Mouse (Mus musculus) kidney, embryonic 15.5 days (tissue): Measurements from ENCODE around the gene Ptpn5. TPM values are rescaled to one million over a fixed set of nuclear protein-coding genes. Genes with fewer than 3 reads are reported as not detected.

Source experiments
- ATAC-seq: fragments of 200-750 bp; cut with Nextera tagmentation; replicated peaks from 2 replicates; pipeline ENCODE4 v1.8.0; 2017; ENCODE audit warnings: moderate TSS enrichment; ENCODE audit not compliant: low FRiP score
- H3K27ac ChIP-seq: fragments of 300-500 bp; sonication (generic); 2 replicates; pipeline ENCODE4 v1.5.1; 2015; ENCODE audit warnings: mild to moderate bottlenecking, inconsistent platforms
- H3K27me3 ChIP-seq: fragments of 300-500 bp; sonication (generic); 2 replicates; pipeline ENCODE4 v1.6.1; 2015; ENCODE audit warnings: inconsistent platforms
- H3K36me3 ChIP-seq: fragments of 300-500 bp; sonication (generic); 2 replicates; pipeline ENCODE4 v1.6.1; 2015; ENCODE audit warnings: inconsistent platforms
- H3K4me1 ChIP-seq: fragments of 300-500 bp; sonication (generic); 2 replicates; pipeline ENCODE4 v1.6.1; 2015; ENCODE audit warnings: inconsistent platforms
- H3K4me2 ChIP-seq: fragments of 300-500 bp; sonication (generic); 2 replicates; pipeline ENCODE4 v1.6.1; 2015; ENCODE audit warnings: moderate library complexity, mild to moderate bottlenecking, inconsistent platforms
- H3K4me3 ChIP-seq: fragments of 300-500 bp; sonication (generic); replicated peaks from 2 replicates; pipeline ENCODE4 v1.5.1; 2015; ENCODE audit warnings: mild to moderate bottlenecking, inconsistent platforms
- H3K9ac ChIP-seq: fragments of 300-500 bp; sonication (generic); 2 replicates; pipeline ENCODE4 v1.6.1; 2015; ENCODE audit warnings: mild to moderate bottlenecking, inconsistent platforms
- H3K9me3 ChIP-seq: fragments of 300-500 bp; sonication (generic); replicated peaks from 2 replicates; pipeline ENCODE4 v1.6.1; 2016; ENCODE audit warnings: inconsistent platforms
- WGBS: fragments of 180-500 bp; shearing (Covaris S2); methylation state at CpG from one replicate; pipeline ENCODE4 v1.1.7; 2015; ENCODE audit warnings: mixed read lengths; 5-methylcytosine and 5-hydroxymethylcytosine counted together
- polyA plus RNA-seq: library from polyadenylated mRNA; unstranded; fragments of >200 nt; fragmentation: Nextera tagmentation; extraction: Ambion mirVana; gene quantifications from 2 replicates; pipeline ENCODE4 v1.2.1, GENCODE M21; 2015

The Ptpn5 gene
- polyA plus RNA-seq, 1 experiment from 2014 or later: 0.92 TPM

DNA sequence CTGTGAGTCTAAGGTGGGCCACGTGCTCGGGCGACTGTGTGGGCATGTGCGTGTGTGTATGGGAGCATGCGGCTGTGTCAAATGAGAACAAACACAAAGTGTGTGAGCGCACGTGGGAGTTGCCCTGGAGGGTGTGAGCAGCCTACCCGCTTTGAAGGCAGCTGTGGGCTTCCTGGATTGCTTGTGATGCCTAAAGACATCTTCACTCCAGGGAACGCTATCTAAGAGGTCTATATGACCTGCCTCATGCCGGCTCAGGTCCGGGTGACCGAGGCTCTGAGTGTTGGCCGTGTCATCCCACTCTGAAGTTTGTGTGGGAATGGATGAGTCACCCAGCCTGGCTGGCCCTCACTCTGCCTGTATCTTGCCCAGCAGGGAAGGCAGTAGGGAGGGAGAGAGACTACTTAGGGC is 24.7 kb downstream of the Ptpn5 start:
- H3K27ac ChIP-seq: no peak overlapping the region
- no peaks in the 10 kb centered on the region for H3K36me3 ChIP-seq
- no peaks in the 10 kb centered on the region for H3K4me1 ChIP-seq
- WGBS: 74% methylated on average over 13 of the region's 13 CpGs
- no peak overlapping the region for H3K4me3 ChIP-seq
- ATAC-seq: no peak
- H3K9me3 ChIP-seq: no peaks in the 10 kb centered on the region
- H3K4me2 ChIP-seq: no peak overlapping the region
- no peak overlapping the region for H3K9ac ChIP-seq
- H3K27me3 ChIP-seq: no peaks in the 10 kb centered on the region

DNA sequence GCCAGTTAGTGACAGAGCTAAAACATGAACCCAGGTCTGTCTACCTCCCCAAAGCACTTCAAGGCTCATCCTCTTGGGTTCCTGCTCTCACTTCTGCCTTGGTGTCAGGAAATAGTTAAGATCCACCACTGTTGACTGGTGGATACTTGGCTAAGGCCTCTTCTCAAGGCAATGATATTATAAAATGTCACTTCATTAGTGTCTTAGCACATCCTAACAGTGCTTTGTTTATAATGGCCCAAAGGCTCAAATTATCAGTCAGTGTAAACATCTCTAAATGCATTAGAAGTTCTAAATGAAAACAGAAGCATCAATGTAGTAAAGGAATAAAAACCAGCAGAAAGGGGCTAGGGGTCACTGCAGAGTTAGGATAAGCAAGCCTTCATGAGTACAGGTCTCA is 26.5 kb downstream of the Ptpn5 start:
- H3K36me3 ChIP-seq: no peaks in the 10 kb centered on the region
- no peak overlapping the region for H3K4me3 ChIP-seq
- H3K4me2 ChIP-seq: no peak overlapping the region
- no peak overlapping the region for H3K9ac ChIP-seq
- H3K4me1 ChIP-seq: no peaks in the 10 kb centered on the region
- H3K27ac ChIP-seq: no peak overlapping the region
- no peaks in the 10 kb centered on the region for H3K9me3 ChIP-seq
- ATAC-seq: no peak
- no peaks in the 10 kb centered on the region for H3K27me3 ChIP-seq

DNA sequence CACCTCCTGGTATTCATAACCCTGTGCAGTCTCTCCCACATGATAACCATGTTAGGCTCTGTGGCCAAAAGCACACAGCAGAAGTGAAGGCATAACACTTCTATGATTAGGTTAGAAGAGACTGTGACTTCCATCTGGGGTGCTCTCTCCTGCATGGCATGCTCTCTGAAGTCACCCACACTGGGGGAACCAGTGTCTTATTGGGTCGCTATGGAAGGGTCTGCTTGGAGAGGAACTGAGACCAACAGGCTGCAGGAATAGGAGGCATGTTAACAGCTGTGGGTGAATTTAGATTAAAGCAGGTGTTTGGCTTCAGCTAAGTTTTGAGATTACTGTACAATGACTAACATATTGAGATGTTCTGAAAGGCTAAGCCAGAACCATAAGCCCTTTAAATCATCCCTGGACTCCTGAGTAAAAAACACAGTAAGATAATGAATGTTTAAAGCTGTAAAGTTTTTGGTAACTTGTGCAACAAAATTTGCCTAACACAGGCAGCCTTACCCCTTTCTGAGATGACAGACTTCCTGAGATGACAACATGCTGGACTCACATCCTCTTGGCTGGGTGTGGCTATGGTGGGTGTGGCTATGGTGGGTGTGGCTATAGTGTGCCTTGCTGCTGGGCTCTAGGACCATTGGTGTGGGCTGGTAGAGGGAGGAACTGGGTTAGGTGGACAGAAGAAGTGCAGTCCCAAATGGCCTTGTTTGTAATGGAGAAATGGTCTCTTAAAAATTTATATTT is 29.6 kb downstream of the Ptpn5 start:
- 86% methylated on average over 1 of the region's 1 CpGs for WGBS
- H3K9ac ChIP-seq: no peak overlapping the region

DNA sequence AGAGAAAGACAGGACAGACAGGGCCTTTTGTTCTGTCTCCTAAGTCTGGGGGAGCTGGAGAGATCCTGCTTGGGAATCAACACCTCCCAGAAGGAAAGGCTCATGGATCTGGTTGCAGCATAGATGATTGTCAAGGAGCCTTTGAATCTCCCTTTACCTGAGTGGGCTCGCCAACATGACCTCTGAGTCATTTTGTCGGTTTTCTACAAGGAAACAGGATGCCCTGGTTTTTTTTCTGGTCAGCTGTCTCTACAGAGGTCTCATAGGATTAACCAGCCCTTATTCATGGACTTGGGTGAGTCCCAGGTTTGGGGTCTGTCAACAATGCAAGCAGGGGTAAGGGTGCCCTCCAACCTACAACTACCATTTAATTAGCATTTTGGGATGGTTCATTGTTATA is 30.5 kb downstream of the Ptpn5 start:
- Histone ChIP-seq H3K27me3 (no peaks in the 10 kb centered on the region), H3K9me3 (no peaks in the 10 kb centered on the region), H3K4me2 (no peak overlapping the region), H3K4me1 (no peaks in the 10 kb centered on the region), H3K9ac (no peak overlapping the region), H3K4me3 (no peak overlapping the region), H3K27ac (no peak overlapping the region), H3K36me3 (no peaks in the 10 kb centered on the region)
- ATAC-seq: no peak
- 38% methylated on average over 2 of the region's 2 CpGs for WGBS

More for the DNA sequence above, 29.6 kb downstream of the Ptpn5 start:
- Histone ChIP-seq H3K27me3 (no peaks in the 10 kb centered on the region), H3K4me2 (no peak overlapping the region), H3K4me3 (no peak overlapping the region), H3K27ac (no peak overlapping the region), H3K4me1 (no peaks in the 10 kb centered on the region), H3K9me3 (no peaks in the 10 kb centered on the region), H3K36me3 (no peaks in the 10 kb centered on the region)
- ATAC-seq: no peak

DNA sequence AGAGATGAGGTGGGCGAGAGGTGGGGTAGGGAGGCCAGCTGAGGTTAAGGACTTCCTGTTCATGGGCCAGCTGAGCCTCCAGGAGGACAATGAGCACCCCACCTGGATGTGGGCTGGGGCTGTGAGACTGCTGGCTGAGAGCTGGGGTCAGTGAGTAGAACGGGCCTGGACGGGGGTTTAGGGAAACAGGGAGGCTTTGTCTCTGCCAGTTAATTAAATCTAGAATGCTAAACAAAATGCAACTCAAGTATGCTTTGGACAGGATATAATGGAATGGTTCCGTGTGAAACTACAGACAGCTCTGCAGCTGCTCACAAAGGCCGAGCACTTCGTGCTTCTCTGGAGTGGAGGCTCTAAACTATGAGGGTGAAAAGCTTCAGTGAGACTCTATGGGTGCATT is 32.9 kb downstream of the Ptpn5 start:
- no peaks in the 10 kb centered on the region for H3K9me3 ChIP-seq
- H3K4me1 ChIP-seq: no peaks in the 10 kb centered on the region
- H3K4me3 ChIP-seq: no peak overlapping the region
- no peak for ATAC-seq
- H3K9ac ChIP-seq: no peak overlapping the region
- H3K27me3 ChIP-seq: no peaks in the 10 kb centered on the region
- H3K36me3 ChIP-seq: no peaks in the 10 kb centered on the region
- 68% methylated on average over 6 of the region's 6 CpGs for WGBS
- H3K4me2 ChIP-seq: no peak overlapping the region
- no peak overlapping the region for H3K27ac ChIP-seq

DNA sequence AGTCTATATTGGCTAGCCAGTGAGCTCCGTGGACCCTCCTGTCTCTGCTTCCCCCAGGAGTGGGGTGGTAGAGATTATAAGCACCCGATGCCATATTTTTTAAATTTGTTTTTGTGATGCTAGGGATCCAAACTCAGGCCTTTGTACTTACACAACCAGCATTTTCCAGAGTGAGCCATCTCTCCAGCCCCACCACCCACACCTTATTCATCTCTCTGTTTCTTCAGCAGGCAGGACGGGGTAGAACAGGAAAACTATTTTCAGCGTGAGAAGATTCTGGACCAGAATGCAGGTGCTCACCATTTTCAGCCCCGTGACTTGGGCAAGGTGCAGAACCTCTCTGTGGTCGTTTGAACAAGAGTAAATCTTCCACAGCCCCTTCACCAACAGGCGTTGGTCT is 34.2 kb downstream of the Ptpn5 start:
- H3K4me3 ChIP-seq: no peak overlapping the region
- 85% methylated on average over 7 of the region's 7 CpGs for WGBS
- no peaks in the 10 kb centered on the region for H3K27me3 ChIP-seq
- H3K27ac ChIP-seq: no peak overlapping the region
- ATAC-seq: no peak
- H3K9ac ChIP-seq: no peak overlapping the region
- no peaks in the 10 kb centered on the region for H3K9me3 ChIP-seq
- H3K4me1 ChIP-seq: no peaks in the 10 kb centered on the region
- H3K36me3 ChIP-seq: no peaks in the 10 kb centered on the region
- H3K4me2 ChIP-seq: no peak overlapping the region

DNA sequence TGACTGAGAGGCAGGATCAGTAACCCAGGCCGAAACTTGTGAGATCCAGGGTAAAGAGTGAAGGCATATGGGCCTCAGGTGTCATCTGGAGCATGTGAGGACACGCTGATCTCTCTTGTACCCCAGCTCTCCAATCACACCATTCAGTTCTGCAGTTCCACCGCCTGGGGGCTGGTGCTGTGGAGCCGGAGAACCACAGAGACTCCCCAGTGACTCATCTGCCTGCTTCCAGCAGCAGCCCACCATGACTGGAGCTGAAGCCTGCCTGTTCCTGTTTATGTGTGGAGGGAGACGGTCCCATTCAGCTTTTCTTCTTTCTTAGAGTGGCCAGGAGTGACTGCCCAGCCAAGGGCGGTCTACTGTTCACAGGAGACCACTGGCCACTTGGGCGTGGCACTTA is 35.4 kb downstream of the Ptpn5 start:
- H3K27ac ChIP-seq: no peak overlapping the region
- H3K9ac ChIP-seq: no peak overlapping the region
- H3K36me3 ChIP-seq: no peaks in the 10 kb centered on the region
- no peaks in the 10 kb centered on the region for H3K4me1 ChIP-seq
- H3K4me2 ChIP-seq: no peak overlapping the region
- 70% methylated on average over 7 of the region's 7 CpGs for WGBS
- no peak for ATAC-seq
- no peak overlapping the region for H3K4me3 ChIP-seq
- H3K9me3 ChIP-seq: no peaks in the 10 kb centered on the region
- no peaks in the 10 kb centered on the region for H3K27me3 ChIP-seq

DNA sequence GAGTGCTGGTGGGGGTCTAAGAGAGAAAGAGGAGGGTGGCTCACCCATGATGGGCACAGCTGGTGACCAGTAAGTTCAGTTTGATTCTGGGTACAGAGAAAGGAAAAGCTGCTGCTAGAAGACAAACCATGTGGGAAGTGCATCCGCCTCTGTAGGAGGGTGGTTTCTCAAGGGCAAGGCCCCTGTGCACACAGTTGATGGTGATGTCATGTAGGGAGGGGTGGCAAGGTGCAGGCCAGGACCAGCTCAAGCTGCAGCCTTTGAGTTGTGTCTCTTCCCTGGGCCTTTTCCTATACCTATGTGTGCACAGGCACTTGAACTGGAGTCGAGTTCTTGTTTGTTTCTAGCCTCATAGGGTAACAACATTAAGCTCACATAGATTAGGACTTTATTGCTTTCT is 38.5 kb downstream of the Ptpn5 start:
- no peaks in the 10 kb centered on the region for H3K36me3 ChIP-seq
- H3K4me1 ChIP-seq: no peaks in the 10 kb centered on the region
- WGBS: 78% methylated on average over 2 of the region's 2 CpGs
- H3K9me3 ChIP-seq: no peaks in the 10 kb centered on the region
- no peak for ATAC-seq
- H3K4me3 ChIP-seq: no peak overlapping the region
- H3K27ac ChIP-seq: no peak overlapping the region
- no peak overlapping the region for H3K9ac ChIP-seq
- no peaks in the 10 kb centered on the region for H3K27me3 ChIP-seq
- no peak overlapping the region for H3K4me2 ChIP-seq

DNA sequence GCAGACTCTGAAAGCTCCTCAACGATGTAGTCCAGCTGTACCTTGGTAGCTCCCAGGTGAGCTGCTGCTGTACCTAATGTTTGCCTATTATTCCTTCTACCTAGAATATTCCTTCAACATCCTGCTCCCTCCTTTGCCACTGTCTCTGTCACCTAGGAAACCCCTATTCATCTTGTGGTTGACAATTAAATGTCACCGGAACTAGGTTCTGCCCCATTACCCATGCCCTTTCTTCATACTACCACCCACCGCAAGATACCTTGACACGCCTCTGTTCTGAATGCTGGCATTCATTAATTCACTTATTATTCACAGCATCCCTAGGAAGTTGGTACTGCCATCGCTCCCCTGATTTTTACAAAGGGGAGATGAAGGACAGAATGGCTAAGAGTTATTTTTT is 39.5 kb downstream of the Ptpn5 start:
- H3K4me1 ChIP-seq: no peaks in the 10 kb centered on the region
- no peak overlapping the region for H3K4me2 ChIP-seq
- H3K27ac ChIP-seq: no peak overlapping the region
- no peaks in the 10 kb centered on the region for H3K27me3 ChIP-seq
- no peak overlapping the region for H3K9ac ChIP-seq
- no peak for ATAC-seq
- no peaks in the 10 kb centered on the region for H3K9me3 ChIP-seq
- H3K4me3 ChIP-seq: no peak overlapping the region
- WGBS: 60% methylated on average over 5 of the region's 5 CpGs
- H3K36me3 ChIP-seq: no peaks in the 10 kb centered on the region

DNA sequence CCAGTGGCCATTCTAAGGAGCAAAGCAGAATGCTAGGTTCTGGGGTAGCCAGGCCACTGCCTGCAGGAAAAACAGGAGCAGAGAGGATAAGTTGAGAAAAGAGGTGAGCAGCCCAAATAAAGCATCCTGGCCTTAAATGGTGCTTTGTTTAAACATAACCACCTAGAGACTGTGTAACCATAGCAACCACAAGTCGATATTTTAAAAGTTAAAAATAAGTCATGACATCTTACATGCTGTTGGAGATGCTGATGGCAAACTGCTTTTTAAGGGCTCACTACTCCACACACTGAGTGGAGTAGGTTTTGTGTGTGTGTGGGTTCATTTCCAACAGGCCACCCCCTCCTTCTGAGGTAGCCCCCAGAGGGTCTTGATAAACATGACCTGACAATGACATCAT is 48.4 kb downstream of the Ptpn5 start:
- Histone ChIP-seq H3K4me1 (peaks cover 5% of the 10 kb centered on the region), H3K9me3 (no peaks in the 10 kb centered on the region), H3K27me3 (no peaks in the 10 kb centered on the region), H3K36me3 (no peaks in the 10 kb centered on the region), H3K9ac (no peak overlapping the region), H3K27ac (no peak overlapping the region), H3K4me3 (no peak overlapping the region), H3K4me2 (no peak overlapping the region)
- no peak for ATAC-seq
- 84% methylated on average over 1 of the region's 1 CpGs for WGBS

DNA sequence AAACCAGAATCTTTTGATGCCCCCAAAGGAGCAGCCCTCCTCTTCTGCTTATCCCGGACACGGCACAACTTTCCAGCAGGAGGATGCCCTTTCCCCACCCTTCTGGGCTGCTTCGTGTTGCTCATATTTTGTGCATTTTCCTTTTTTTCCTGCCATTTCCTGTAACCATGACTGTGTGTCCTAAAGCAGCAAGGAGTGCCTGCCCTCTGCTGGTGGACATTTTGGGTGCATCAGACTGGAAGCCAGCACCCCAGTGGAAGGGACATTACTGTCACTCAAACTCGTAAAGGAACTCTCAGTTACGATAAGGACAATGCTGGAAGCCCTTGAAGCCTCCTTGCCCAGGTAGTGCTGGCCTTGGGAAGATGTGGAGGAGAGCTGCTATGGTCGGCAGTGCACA is 52.2 kb downstream of the Ptpn5 start:
- Histone ChIP-seq H3K4me3 (no peak overlapping the region), H3K36me3 (no peaks in the 10 kb centered on the region), H3K9me3 (no peaks in the 10 kb centered on the region), H3K27me3 (no peaks in the 10 kb centered on the region), H3K27ac (no peak overlapping the region), H3K4me1 (peaks cover 5% of the 10 kb centered on the region), H3K4me2 (no peak overlapping the region), H3K9ac (no peak overlapping the region)
- ATAC-seq: peak; percentile 61; the same call in 1 of the 2 replicates
- 27% methylated on average over 6 of the region's 6 CpGs for WGBS

DNA sequence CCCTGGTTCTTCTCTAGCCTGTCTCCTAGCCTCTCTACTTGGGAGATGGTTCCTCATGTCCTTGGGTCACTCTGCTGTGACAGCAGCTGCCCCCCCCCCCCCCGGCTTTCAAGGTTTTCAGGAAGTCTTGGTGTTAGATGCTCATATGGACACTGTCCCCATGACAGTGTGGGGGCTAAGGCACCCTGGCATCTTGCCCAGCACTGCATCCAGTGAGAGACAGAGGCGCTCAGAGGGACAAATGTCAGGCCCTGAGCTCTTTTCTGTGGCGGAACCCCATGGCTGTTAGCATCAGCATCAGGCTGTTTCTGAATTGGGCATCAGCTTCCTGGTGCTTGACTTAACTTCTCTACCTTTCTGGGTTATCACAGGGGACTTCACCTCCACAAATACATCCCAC is 52.6 kb downstream of the Ptpn5 start:
- Histone ChIP-seq H3K27me3 (no peaks in the 10 kb centered on the region), H3K27ac (no peak overlapping the region), H3K36me3 (no peaks in the 10 kb centered on the region), H3K4me1 (peaks cover 5% of the 10 kb centered on the region), H3K9ac (no peak overlapping the region), H3K9me3 (no peaks in the 10 kb centered on the region), H3K4me3 (no peak overlapping the region), H3K4me2 (no peak overlapping the region)
- no peak for ATAC-seq
- WGBS: 62% methylated on average over 3 of the region's 3 CpGs

DNA sequence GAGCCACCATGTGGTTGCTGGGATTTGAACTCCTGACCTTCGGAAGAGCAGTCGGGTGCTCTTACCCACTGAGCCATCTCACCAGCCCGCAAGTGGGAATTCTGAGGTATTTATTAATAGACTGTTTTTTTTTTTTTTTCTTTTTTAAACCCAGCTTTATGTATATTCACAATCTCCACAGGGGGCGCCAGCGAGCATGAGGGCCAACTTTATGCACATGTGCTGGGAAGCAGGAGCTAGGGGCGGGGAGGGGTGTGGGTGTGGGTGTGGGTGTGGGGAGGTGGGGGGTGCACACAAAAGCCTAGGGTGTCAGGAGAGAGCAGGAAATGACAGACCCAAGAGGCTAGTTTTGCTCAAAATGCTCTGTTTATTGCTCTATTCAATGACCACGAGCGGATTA is 56.0 kb downstream of the Ptpn5 start:
- Histone ChIP-seq H3K4me3 (no peak overlapping the region), H3K9ac (no peak overlapping the region), H3K27ac (no peak overlapping the region), H3K36me3 (no peaks in the 10 kb centered on the region), H3K4me1 (peaks cover 33% of the 10 kb centered on the region), H3K9me3 (no peaks in the 10 kb centered on the region), H3K4me2 (no peak overlapping the region), H3K27me3 (no peaks in the 10 kb centered on the region)
- ATAC-seq: no peak
- 74% methylated on average over 8 of the region's 8 CpGs for WGBS
